8 mouse cellular contexts compared by ENCODE assay signal in genomic region chr11:98772667-98773171, GRCm38 (mm10). TPM values are rescaled to one million over a fixed set of nuclear protein-coding genes. Genes with fewer than 3 reads are reported as not detected.
DNase-seq lines count a peak whose midpoint lies in the region; ATAC-seq and TF ChIP-seq lines count a peak whose summit lies in the region.

No protein-coding gene starts in this region.

- H3K4me2 ChIP-seq in hindbrain, embryonic 15.5 days = peak overlapping the region; percentile 89

- no peak for TF ChIP-seq CTCF in kidney, adult 2 months (conservative IDR thresholded peaks at IDR 0.05; ENCODE audit: insufficient read depth, insufficient read length, low read depth, low read length)

- no peak overlapping the region for H3K4me3 ChIP-seq in hindbrain, embryonic 15.5 days
- no peak overlapping the region for H3K4me3 ChIP-seq in hindbrain, embryonic 10.5 days
- H3K4me3 ChIP-seq in kidney, adult 2 months (ENCODE audit: insufficient read depth, low read depth, low read length) = peak overlapping the region; percentile 42

- WGBS in hindbrain, embryonic 15.5 days = 80% methylated on average over 8 of the region's 8 CpGs
- 83% methylated on average over 8 of the region's 8 CpGs for WGBS in hindbrain, embryonic 10.5 days
- WGBS in kidney, adult 2 months = 11% methylated on average over 8 of the region's 8 CpGs

- no peak overlapping the region for H3K9ac ChIP-seq in hindbrain, embryonic 15.5 days

- no peaks in the 10 kb centered on the region for H3K27me3 ChIP-seq in hindbrain, embryonic 15.5 days
- H3K27me3 ChIP-seq in hindbrain, embryonic 10.5 days (ENCODE audit: insufficient read depth, poor library complexity, severe bottlenecking) = peaks cover 7% of the 10 kb centered on the region; the same call in 1 of the 2 replicates
- no peaks in the 10 kb centered on the region for H3K27me3 ChIP-seq in kidney, adult 2 months (replicated peaks; ENCODE audit: control insufficient read depth, insufficient read depth, low read length)

- no peak for ATAC-seq in hindbrain, embryonic 15.5 days (ENCODE audit: low FRiP score, low read depth)
- no peak for ATAC-seq in granulocyte monocyte progenitor cell, adult 5-6 weeks (replicated peaks; ENCODE audit: poor library complexity, severe bottlenecking)

- peaks cover 21% of the 10 kb centered on the region for H3K36me3 ChIP-seq in hindbrain, embryonic 15.5 days
- H3K36me3 ChIP-seq in hindbrain, embryonic 10.5 days = peaks cover 29% of the 10 kb centered on the region
- H3K36me3 ChIP-seq in kidney, adult 2 months (ENCODE audit: control insufficient read depth, insufficient read depth, low read length) = peaks cover 34% of the 10 kb centered on the region

- no peak for DNase-seq in hindbrain, embryonic 10.5 days (ENCODE audit: low spot score)
- peak; percentile 92 for DNase-seq in Muller cell, postnatal 12 days (ENCODE audit: inconsistent ontology term)
- DNase-seq in gastrocnemius, postnatal 10 days = peak; percentile 66
- peak; percentile 90 for DNase-seq in kidney, adult 2 months
- peak; percentile 94 for DNase-seq in lung, postnatal 25 days (ENCODE audit: low spot score)
- no peak for DNase-seq in thymus, postnatal 4 days

- no peak for TF ChIP-seq POLR2A in kidney, adult 2 months (IDR thresholded peaks at IDR 0.05; ENCODE audit: low read depth, low read length)

- peaks cover 66% of the 10 kb centered on the region for H3K4me1 ChIP-seq in hindbrain, embryonic 15.5 days (replicated peaks)
- peaks cover 76% of the 10 kb centered on the region for H3K4me1 ChIP-seq in hindbrain, embryonic 10.5 days (replicated peaks)
- H3K4me1 ChIP-seq in kidney, adult 2 months (ENCODE audit: control insufficient read depth, insufficient read depth, low read length) = peaks cover 19% of the 10 kb centered on the region

- H3K9me3 ChIP-seq in hindbrain, embryonic 15.5 days = no peaks in the 10 kb centered on the region
- H3K9me3 ChIP-seq in hindbrain, embryonic 10.5 days = no peaks in the 10 kb centered on the region

- no peak overlapping the region for H3K27ac ChIP-seq in hindbrain, embryonic 15.5 days (replicated peaks)
- no peak overlapping the region for H3K27ac ChIP-seq in hindbrain, embryonic 10.5 days
- peak overlapping the region; percentile 97 for H3K27ac ChIP-seq in kidney, adult 2 months (ENCODE audit: insufficient read depth, low read depth, low read length)

RNA-seq across cellular contexts. Expression of gene Nr1d1, which starts 2.4 kb away (rescaled TPM):
- polyA plus RNA-seq in hindbrain, embryonic 15.5 days (2015; fragmentation: Nextera tagmentation; extraction: Ambion mirVana) = 3.9 and 4.3 TPM in 2 replicates
- polyA plus RNA-seq in hindbrain, embryonic 10.5 days (2016; fragmentation: Nextera tagmentation; extraction: Ambion mirVana) = 1.2 and 1.5 TPM in 2 replicates
- total RNA-seq in gastrocnemius, postnatal 10 days (2021) = 10 to 100 TPM; 42.4 to 58.7 TPM
- 140 and 155 TPM in 2 replicates for polyA plus RNA-seq in kidney, adult 2 months (2012; rRNA removed)
- total RNA-seq in granulocyte monocyte progenitor cell, adult 5-6 weeks (2014; fragmentation: Nextera tagmentation) = 2.3 and 2.8 TPM in 2 replicates
- 1.2 TPM in 1 of 2 replicates, not detected in the other for total RNA-seq in granulocyte monocyte progenitor cell, adult 5-6 weeks (2017)

RNA-seq across cellular contexts. Expression of gene Msl1, which starts 22.6 kb away (rescaled TPM):
- 31.7 and 33.1 TPM in 2 replicates for polyA plus RNA-seq in hindbrain, embryonic 15.5 days (2015; fragmentation: Nextera tagmentation; extraction: Ambion mirVana)
- 24.4 and 25.2 TPM in 2 replicates for polyA plus RNA-seq in hindbrain, embryonic 10.5 days (2016; fragmentation: Nextera tagmentation; extraction: Ambion mirVana)
- total RNA-seq in gastrocnemius, postnatal 10 days (2021) = 10 to 100 TPM; 62.6 to 74.1 TPM
- polyA plus RNA-seq in kidney, adult 2 months (2012; rRNA removed) = 23.5 and 24.5 TPM in 2 replicates
- 72.7 and 75.0 TPM in 2 replicates for total RNA-seq in granulocyte monocyte progenitor cell, adult 5-6 weeks (2014; fragmentation: Nextera tagmentation)
- 59.8 and 70.1 TPM in 2 replicates for total RNA-seq in granulocyte monocyte progenitor cell, adult 5-6 weeks (2017)

RNA-seq across cellular contexts. Expression of gene Casc3, which starts 32.0 kb away (rescaled TPM):
- polyA plus RNA-seq in hindbrain, embryonic 15.5 days (2015; fragmentation: Nextera tagmentation; extraction: Ambion mirVana) = 49.4 and 54.2 TPM in 2 replicates
- 49.5 and 55.9 TPM in 2 replicates for polyA plus RNA-seq in hindbrain, embryonic 10.5 days (2016; fragmentation: Nextera tagmentation; extraction: Ambion mirVana)
- 10 to 100 TPM; 19.1 to 26.2 TPM for total RNA-seq in gastrocnemius, postnatal 10 days (2021)
- polyA plus RNA-seq in kidney, adult 2 months (2012; rRNA removed) = 21.0 and 24.5 TPM in 2 replicates
- total RNA-seq in granulocyte monocyte progenitor cell, adult 5-6 weeks (2014; fragmentation: Nextera tagmentation) = 46.1 and 46.7 TPM in 2 replicates
- total RNA-seq in granulocyte monocyte progenitor cell, adult 5-6 weeks (2017) = 13.6 and 31.8 TPM in 2 replicates

RNA-seq across cellular contexts. Expression of gene Thra, which starts 32.3 kb away (rescaled TPM):
- polyA plus RNA-seq in hindbrain, embryonic 15.5 days (2015; fragmentation: Nextera tagmentation; extraction: Ambion mirVana) = 136 and 138 TPM in 2 replicates
- 12.8 and 22.2 TPM in 2 replicates for polyA plus RNA-seq in hindbrain, embryonic 10.5 days (2016; fragmentation: Nextera tagmentation; extraction: Ambion mirVana)
- 100 to 1,000 TPM; 149 to 169 TPM for total RNA-seq in gastrocnemius, postnatal 10 days (2021)
- polyA plus RNA-seq in kidney, adult 2 months (2012; rRNA removed) = 92.7 and 97.2 TPM in 2 replicates
- total RNA-seq in granulocyte monocyte progenitor cell, adult 5-6 weeks (2014; fragmentation: Nextera tagmentation) = 39.3 and 39.5 TPM in 2 replicates
- 23.0 and 24.2 TPM in 2 replicates for total RNA-seq in granulocyte monocyte progenitor cell, adult 5-6 weeks (2017)

RNA-seq across cellular contexts. Expression of gene Med24, which starts 43.5 kb away (rescaled TPM):
- 67.0 and 70.3 TPM in 2 replicates for polyA plus RNA-seq in hindbrain, embryonic 15.5 days (2015; fragmentation: Nextera tagmentation; extraction: Ambion mirVana)
- polyA plus RNA-seq in hindbrain, embryonic 10.5 days (2016; fragmentation: Nextera tagmentation; extraction: Ambion mirVana) = 76.9 and 83.6 TPM in 2 replicates
- 10 to 100 TPM; 47.8 to 52.5 TPM for total RNA-seq in gastrocnemius, postnatal 10 days (2021)
- polyA plus RNA-seq in kidney, adult 2 months (2012; rRNA removed) = 45.3 and 54.1 TPM in 2 replicates
- 57.3 and 68.2 TPM in 2 replicates for total RNA-seq in granulocyte monocyte progenitor cell, adult 5-6 weeks (2014; fragmentation: Nextera tagmentation)
- total RNA-seq in granulocyte monocyte progenitor cell, adult 5-6 weeks (2017) = 37.6 and 42.6 TPM in 2 replicates

Comparison
In these comparisons a context has a peak if more than half of its experiments do, and no peak if none do; other contexts are left out.
1. DNase-seq: peak in Muller cell, postnatal 12 days (single experiment), gastrocnemius, postnatal 10 days (single experiment), kidney, adult 2 months (single experiment) and lung, postnatal 25 days (single experiment); none in hindbrain, embryonic 10.5 days (single experiment) and thymus, postnatal 4 days (single experiment).
2. RNA of gene Nr1d1, which starts 2.4 kb away (polyA plus RNA-seq): 140 to 155 TPM in kidney, adult 2 months; 3.9 to 4.3 TPM in hindbrain, embryonic 15.5 days and 1.2 to 1.5 TPM in hindbrain, embryonic 10.5 days; every median in the first group is over 10 times any median in the second.